Mouse (Mus musculus): ENCODE results near the gene Ctag2. TPM values are rescaled to one million over a fixed set of nuclear protein-coding genes. Genes with fewer than 3 reads are reported as not detected.

The Ctag2 gene
- polyA plus RNA-seq (2014; fragmentation: Illumina TruSeq; extraction: RNeasy Lipid Tissue Mini Kit (QIAGEN cat#74804); ENCODE audit: insufficient read depth, low read depth, low replicate concordance) = not detected

GRCm38 (mm10) chrX:65047344-65047743 is at the start of gene Ctag2:
Ctag2 (plus strand) TSS chrX:65047644.

